Mouse (Mus musculus) ovary, adult 18-20 months (tissue): Measurements from ENCODE around the gene Gtf2a2.

Experiments used
- DNase-seq: peaks from one replicate; pipeline ENCODE4 v3.0.0; 2022; ENCODE audit warnings: low spot score, mixed read lengths

Gtf2a2 gene

DNA sequence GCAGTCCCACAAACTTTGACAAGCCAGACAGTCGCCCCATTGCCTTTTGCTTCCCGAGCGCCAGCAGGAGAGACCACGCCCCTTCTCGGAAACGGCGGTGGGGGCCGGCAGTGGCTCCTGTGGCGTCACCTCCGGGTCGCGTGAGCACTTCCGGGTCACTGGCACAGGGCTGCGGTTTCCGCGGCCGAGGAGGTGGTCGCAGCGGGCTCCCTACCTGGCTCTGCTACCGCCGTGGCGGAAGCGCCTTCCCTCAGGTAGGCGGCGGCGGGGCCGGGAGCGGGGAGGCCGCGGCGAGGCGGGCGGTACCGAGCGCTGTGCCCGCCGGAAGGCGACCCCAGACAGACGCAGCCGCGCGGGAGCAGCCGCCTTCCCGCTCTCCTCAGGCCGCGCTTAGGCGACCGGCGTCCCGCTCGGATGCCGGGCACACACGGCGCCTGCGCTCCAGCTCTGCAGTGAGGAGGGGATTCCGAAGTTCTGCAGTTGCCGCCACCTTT lies at the start of gene Gtf2a2:
Gene Gtf2a2, plus strand, starts transcription at position 143 of the 494 bp plus-strand sequence.
- DNase-seq, result peak; percentile 84

DNA sequence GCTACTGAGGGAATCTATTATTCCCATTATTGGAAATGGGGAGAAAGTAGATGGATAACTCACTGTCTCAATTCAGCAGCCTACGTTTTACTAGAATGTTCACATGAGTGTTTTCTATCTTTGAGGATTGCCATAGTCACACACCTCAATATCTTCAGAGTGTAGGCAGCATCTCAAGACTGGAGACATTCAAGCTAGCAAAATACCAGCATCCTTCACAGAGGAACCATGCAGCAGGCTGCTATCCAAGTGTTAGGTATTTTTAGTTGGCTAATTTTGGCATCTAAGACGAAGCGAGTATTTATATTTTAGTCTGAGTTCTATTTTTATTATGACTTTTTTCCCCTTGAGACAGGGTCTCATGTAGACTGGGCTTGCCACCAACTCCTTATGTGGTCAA lies 48.0 kb upstream of the Gtf2a2 start:
- DNase-seq, result no peak

DNA sequence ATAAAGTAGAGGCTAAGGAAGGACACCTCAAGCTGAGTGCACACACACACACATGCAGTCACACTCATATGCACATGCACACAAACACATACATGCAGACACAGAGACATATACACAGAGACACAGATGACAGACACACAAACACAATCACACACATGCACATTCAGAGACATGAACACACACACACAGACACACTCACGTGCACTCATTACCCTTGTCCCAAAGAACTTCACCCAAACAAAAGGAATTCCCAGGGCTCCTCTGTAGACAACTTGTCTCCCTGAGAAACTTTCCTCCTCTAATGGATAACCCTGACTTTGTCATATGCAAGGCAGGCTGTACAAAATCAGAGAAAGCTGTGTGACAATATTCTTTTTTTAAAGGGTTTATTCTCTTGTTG lies 26.8 kb upstream of the Gtf2a2 start:
- DNase-seq, result no peak

- DNase-seq, result no peak
Measured at GRCm38 (mm10) chr9:69986063-69986462, 26.3 kb upstream of the Gtf2a2 start.

DNA sequence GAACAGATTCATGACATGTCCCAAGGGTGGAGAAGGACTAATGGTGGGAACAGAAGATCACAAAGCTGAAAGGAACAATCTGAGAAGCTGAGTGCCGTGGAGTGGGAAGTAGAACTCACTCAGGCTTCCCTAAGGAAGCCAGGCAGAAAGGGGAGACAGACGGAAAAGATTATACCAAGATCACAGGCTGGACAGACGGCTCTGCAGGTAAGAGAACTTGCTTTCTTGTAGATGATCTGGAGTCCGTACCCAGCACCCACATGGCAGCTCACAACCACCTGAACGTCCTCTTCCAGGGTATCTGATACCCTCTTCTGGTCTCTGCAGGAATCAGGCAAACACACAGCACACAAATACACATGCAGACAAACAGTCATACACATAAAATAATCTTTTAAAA lies 25.8 kb upstream of the Gtf2a2 start:
- no peak for DNase-seq

DNA sequence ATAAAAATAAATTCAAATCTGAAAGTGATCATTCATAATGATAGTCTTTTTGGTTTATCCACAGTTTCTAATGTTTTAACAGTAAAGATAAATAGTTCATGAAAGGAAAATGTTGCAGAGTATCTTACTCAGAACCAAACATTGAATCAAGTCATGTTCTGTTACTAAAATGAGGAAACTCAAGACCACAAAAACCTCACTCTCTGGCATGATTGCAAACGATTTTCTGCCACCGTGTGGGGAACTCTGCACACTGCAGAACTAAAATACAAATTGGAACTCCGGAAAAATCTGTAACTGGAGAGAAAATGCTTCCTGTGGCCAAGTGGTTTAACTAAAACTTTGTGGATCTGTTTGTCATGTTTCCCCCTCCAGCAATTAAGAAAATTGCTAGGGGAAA lies 24.8 kb upstream of the Gtf2a2 start:
- DNase-seq, result no peak

DNA sequence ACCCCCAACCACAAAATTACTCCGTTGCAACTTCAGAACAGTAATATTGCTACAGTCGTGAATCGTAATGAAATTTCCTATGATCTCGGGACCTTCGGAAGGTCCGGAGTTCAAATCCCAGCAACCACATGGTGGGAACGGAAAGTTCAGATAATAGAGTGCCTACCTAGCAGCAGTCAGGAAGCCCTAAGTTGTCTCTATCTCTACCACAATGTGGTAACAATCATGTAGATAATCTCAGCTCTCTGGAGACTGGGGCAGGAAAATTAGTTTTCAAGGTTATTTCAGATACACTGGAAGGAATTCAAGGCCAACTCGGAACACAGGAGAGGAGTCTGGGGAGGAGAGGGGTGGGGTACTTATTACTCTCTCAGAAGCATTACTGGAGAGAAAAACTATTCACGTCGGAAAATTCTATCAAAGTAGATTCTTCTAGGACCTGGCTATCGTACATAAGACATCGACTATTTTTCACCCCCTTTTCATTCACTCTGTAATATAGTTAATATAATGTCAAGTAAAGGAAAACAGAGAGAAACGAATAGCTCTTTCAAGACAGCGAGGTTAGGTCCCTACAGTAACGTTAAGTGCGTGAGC lies 23.5 kb upstream of the Gtf2a2 start:
- no peak for DNase-seq

GRCm38 (mm10) chr9:69989303-69990121 lies 22.8 kb upstream of the Gtf2a2 start, which contains the start of gene Bnip2:
Gene Bnip2, plus strand, starts transcription at chr9:69989466.
- peak; percentile 92 for DNase-seq

- DNase-seq, result no peak
Measured at GRCm38 (mm10) chr9:69990346-69990745, 22.0 kb upstream of the Gtf2a2 start.

GRCm38 (mm10) chr9:69992841-69993277 lies 19.5 kb upstream of the Gtf2a2 start:
- DNase-seq, result no peak

DNA sequence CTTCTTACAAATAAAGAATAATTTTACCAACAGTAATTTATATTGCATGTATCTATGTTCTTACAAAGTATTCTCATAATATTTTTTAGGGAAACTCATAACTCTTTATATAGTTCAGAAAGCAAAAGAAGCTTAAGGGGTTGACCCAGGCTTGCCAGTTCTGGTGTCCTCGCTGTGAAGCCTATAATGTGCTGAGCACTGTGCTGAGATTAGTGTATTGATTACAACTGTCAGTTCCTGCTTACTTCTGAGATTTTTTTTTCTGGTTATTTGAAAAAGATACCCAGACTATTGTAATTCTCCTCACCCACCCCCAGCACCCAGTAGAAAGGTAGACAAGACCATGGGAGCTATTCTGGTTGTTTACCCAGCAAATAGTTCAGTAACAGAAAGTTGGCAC lies 18.9 kb upstream of the Gtf2a2 start:
- DNase-seq, result no peak

GRCm38 (mm10) chr9:69994547-69994946 lies 17.8 kb upstream of the Gtf2a2 start:
- no peak for DNase-seq

DNA sequence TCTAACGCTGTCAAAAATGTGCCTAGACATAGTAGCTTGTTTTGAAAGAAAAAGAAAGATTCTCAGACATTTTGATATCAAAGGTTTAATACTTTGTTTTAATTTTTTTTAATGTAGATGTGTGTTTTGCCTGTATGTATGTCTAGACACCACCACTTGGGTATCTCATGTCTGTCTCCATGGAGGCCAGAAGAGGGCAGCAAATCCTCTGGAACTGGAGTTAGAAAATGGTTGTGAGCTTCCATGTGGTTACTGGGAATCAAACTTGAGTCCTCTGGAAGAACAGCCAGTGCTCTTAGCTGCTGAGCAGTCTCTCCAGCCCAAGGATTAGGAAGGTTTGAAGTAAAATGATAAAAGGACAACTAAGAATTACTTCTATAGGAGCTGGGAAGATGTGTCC lies 13.0 kb upstream of the Gtf2a2 start:
- DNase-seq, result no peak

DNA sequence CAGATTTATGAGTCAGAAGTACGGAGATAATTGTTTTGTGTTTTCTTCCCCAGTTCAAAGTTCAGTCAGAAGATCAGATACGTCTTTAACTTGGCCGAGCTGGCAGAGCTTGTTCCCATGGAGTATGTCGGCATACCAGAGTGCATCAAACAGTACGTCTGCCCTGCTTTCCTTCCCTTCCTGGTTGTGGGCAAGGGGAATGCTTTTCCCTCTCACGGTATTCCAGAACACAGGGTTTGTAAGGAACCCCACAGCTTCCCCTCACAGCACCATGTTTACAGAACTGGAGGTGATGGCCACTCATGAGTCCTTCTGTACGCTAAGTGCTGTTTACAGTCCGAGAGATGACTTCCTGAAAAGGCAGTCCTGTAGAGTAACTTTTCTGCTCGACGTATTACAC lies 8.8 kb upstream of the Gtf2a2 start:
- DNase-seq, result no peak

- no peak for DNase-seq
Measured at GRCm38 (mm10) chr9:70006984-70007383, 5.4 kb upstream of the Gtf2a2 start.

DNA sequence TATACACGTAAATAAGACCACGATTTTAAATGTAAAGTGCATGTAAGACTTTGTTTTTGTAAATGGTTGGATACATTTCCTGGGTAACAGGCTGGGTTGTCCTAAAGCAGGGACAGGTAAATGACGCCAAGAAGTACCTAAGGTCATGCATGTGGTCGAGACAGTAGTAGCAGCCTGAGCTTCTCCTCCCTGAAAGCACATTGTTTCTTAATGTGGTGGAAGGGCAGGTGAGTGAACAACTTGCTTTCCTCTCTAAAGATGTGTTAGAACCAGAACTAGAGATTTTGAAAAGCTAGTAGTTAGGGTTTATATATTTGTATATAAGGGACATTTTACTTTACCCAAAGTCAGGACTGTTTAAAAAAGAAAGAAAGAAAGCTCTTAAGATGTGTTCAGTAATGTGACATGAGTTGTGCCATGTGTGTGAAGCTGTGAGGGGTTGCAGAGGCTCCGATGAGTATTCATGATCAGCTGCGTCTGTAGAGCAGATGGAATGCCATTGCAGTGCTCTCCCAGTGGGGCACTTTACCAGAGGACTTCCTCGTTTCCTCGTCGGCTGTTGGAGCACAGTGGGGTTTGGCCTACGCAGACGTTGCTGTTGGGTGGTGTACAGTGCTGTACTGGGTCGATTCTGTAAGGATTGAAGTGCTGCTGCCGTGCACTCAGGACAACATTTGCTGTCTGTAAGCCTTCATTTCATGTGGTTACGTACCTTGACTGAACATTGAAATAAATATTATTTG lies 4.7 kb upstream of the Gtf2a2 start:
- no peak for DNase-seq

- no peak for DNase-seq
Measured at GRCm38 (mm10) chr9:70009754-70010304, 2.5 kb upstream of the Gtf2a2 start.

DNA sequence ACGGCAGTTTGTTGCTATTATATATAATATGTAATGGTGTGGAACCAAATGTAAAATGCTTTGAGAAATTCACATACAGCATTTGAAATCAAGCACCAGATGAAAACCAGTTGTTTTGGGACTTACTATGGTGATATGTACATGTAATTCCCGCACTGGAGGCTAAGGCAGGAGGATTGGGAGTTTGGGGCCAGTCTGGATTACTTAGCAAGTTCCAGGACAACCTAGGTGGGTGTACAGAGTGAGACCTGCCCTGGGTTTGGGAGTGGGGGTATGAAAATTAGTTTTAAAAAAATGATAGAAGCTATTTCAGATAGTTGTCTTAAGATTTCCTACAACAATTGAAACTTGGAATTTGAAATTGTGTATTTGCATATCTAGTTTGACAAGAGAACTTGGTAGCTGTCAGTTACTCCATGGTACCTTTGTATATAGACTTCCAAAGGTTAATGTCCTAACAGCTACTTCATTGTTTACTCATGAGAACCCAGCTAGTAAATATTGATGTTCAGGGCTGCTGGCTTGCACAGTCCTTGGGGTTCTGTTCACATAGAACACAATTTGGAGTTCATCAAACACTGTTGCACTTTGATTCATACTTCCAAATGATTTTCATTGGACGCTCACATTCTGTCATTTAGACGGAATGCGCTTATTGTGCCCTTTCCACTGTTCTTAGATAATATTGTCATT lies 1.4 kb upstream of the Gtf2a2 start:
- no peak for DNase-seq

DNA sequence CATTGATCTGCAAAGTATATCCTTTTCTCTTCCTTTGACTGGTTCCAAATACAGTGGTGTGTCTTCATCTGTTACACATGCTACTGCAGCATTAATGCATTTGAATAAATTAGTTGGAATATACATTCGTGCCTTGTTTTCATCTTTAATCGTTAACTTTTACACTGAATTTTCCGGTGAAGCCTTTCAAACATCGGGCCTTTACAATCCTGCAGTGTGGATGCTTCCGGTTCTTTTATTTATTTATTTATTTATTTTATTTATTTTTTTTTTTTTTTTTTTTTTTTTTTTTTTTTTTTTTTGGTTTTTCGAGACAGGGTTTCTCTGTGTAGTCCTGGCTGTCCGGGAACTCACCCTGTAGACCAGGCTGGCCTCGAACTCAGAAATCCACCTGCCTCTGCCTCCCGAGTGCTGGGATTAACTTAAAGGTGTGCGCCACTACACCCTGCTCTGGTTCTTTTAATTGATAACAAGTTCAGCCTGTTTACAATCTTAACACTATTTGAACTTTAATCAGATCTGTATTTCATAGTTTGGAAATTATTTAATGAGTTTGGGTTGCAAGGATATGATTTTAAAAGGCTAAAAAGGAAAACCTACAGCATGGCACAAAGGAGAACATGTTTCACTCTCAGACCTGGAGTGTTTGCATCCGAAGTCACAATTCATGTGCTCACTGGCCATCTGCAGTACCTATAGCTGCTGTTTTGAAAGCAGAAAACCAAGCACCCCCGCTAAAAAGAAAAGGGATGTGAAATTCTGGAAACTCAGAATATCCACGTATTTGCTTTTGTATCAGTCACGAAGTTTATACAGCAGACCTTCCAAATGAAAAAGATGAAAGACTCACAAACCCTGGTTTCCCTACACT lies 578 bp upstream of the Gtf2a2 start:
- DNase-seq, result no peak

- no peak for DNase-seq
Measured at GRCm38 (mm10) chr9:70015632-70016031, 3.3 kb downstream of the Gtf2a2 start.

DNA sequence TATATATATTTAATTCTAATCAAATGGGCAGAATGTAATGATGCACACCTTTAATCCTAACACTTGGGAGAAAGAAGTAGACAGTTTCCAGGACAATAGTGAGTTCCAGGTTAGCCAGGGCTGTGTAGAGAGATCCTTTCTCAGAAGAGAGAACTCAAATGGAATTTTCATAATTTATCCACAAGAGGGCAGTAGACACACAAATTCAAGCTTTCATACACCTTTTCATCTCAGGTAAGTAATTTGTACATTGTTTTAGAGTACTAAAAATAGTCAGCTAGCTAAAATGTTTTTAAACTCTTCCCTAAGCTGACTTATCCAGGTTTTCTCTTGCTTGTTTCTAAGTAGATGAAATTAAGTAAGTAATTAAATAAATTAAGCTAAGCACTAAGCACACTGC lies 6.5 kb downstream of the Gtf2a2 start:
- DNase-seq, result no peak
